Mouse (Mus musculus) MEL (cell line): ENCODE data around the gene Slc12a4. TPM values are rescaled to one million over a fixed set of nuclear protein-coding genes. Genes with fewer than 3 reads are reported as not detected.

Source experiments
- DNase-seq: peaks from one replicate; pipeline ENCODE4 v3.0.0; 2011; ENCODE audit warnings: low read depth, low spot score
- H3K27ac ChIP-seq: 2 replicates; pipeline ENCODE4 v1.5.1; 2012; ENCODE audit warnings: low read depth, mild to moderate bottlenecking, control low read depth, low read length, moderate library complexity; ENCODE audit not compliant: control insufficient read depth
- H3K27me3 ChIP-seq, 2 experiments: fragments of 150-350 bp in 1 of 2; sonication (generic) in 1 of 2; 2 replicates each; pipeline ENCODE4 v1.6.1; 2012; ENCODE audit warnings: low read length in 2 of 2, mild to moderate bottlenecking in 2 of 2, improper control_type of control experiment in 1 of 2, moderate library complexity in 1 of 2; ENCODE audit not compliant: insufficient read depth in 2 of 2, control insufficient read depth in 1 of 2
- H3K36me3 ChIP-seq, 2 experiments: 2 replicates each; pipeline ENCODE4 v1.6.1; 2012 to 2014; ENCODE audit warnings: low read length in 2 of 2, improper control_type of control experiment in 1 of 2, inconsistent platforms in 1 of 2, mild to moderate bottlenecking in 1 of 2; ENCODE audit not compliant: insufficient read depth in 2 of 2, control insufficient read depth in 1 of 2
- H3K4me1 ChIP-seq, 2 experiments: fragments of 150-350 bp in 1 of 2; sonication (generic) in 1 of 2; 2 replicates each; pipeline ENCODE4 v1.6.1; 2012; ENCODE audit warnings: low read length in 2 of 2, improper control_type of control experiment in 1 of 2, mild to moderate bottlenecking in 1 of 2; ENCODE audit not compliant: insufficient read depth in 2 of 2, control insufficient read depth in 1 of 2
- H3K4me3 ChIP-seq, 2 experiments: fragments of 150-350 bp in 1 of 2; sonication (generic) in 1 of 2; 2 replicates each; pipeline ENCODE4 v1.5.1; 2012; ENCODE audit warnings: low read depth in 2 of 2, low read length in 2 of 2, mild to moderate bottlenecking in 2 of 2, moderate library complexity in 2 of 2, control low read depth in 1 of 2, improper control_type of control experiment in 1 of 2; ENCODE audit not compliant: control insufficient read depth in 1 of 2, insufficient read depth in 1 of 2
- H3K79me2 ChIP-seq: 2 replicates; pipeline ENCODE4 v1.6.1; 2012; ENCODE audit warnings: mild to moderate bottlenecking, low read length, moderate library complexity; ENCODE audit not compliant: control insufficient read depth, poor library complexity, insufficient read depth
- H3K9ac ChIP-seq: 2 replicates; pipeline ENCODE4 v1.6.1; 2012; ENCODE audit warnings: low read depth, mild to moderate bottlenecking, control low read depth, low read length, moderate library complexity; ENCODE audit not compliant: control insufficient read depth, poor library complexity, severe bottlenecking
- H3K9me3 ChIP-seq: fragments of 150-350 bp; sonication (generic); replicated peaks from 2 replicates; pipeline ENCODE4 v1.6.1; 2012; ENCODE audit warnings: mild to moderate bottlenecking, low read length, improper control_type of control experiment, moderate library complexity; ENCODE audit not compliant: insufficient read depth
- CHD1 ChIP-seq: IDR thresholded peaks from 2 replicates; pipeline ENCODE4 v1.6.1; 2012; ENCODE audit warnings: low read depth, mild to moderate bottlenecking, inconsistent platforms, low read length, improper control_type of control experiment
- E2F4 ChIP-seq: IDR thresholded peaks from 2 replicates; pipeline ENCODE4 v1.6.1; 2011; ENCODE audit warnings: low read depth, low read length, improper control_type of control experiment, borderline replicate concordance
- ELF1 ChIP-seq: IDR thresholded peaks from 2 replicates; pipeline ENCODE4 v1.6.1; 2014; ENCODE audit warnings: low read depth, mild to moderate bottlenecking, inconsistent platforms, low read length, improper control_type of control experiment, moderate library complexity
- GATA1 ChIP-seq: IDR thresholded peaks from 2 replicates; pipeline ENCODE4 v1.6.1; 2011; ENCODE audit warnings: low read depth, low read length, improper control_type of control experiment
- HCFC1 ChIP-seq: IDR thresholded peaks from 2 replicates; pipeline ENCODE4 v1.6.1; 2012; ENCODE audit warnings: low read depth, mild to moderate bottlenecking, inconsistent platforms, low read length, improper control_type of control experiment, moderate library complexity
- KAT2A ChIP-seq: conservative IDR thresholded peaks from 2 replicates; pipeline ENCODE4 v1.6.1; 2012; ENCODE audit warnings: low read depth, low read length, improper control_type of control experiment, inconsistent platforms
- MAFK ChIP-seq: IDR thresholded peaks from 2 replicates; pipeline ENCODE4 v1.6.1; 2011; ENCODE audit warnings: low read depth, mild to moderate bottlenecking, low read length, improper control_type of control experiment, borderline replicate concordance
- MAX ChIP-seq: IDR thresholded peaks from 2 replicates; pipeline ENCODE4 v1.6.1; 2011; ENCODE audit warnings: low read length, improper control_type of control experiment
- MAZ ChIP-seq: IDR thresholded peaks from 2 replicates; pipeline ENCODE4 v1.6.1; 2012; ENCODE audit warnings: low read depth, mild to moderate bottlenecking, inconsistent platforms, low read length, improper control_type of control experiment
- MYC ChIP-seq: IDR thresholded peaks from 2 replicates; pipeline ENCODE4 v1.6.1; 2011; ENCODE audit warnings: low read depth, mild to moderate bottlenecking, low read length, improper control_type of control experiment, moderate library complexity
- NRF1 ChIP-seq: IDR thresholded peaks from 2 replicates; pipeline ENCODE4 v1.6.1; 2014; ENCODE audit warnings: low read depth, mild to moderate bottlenecking, inconsistent platforms, low read length, improper control_type of control experiment, moderate library complexity; ENCODE audit not compliant: poor library complexity, insufficient read depth, severe bottlenecking
- POLR2A ChIP-seq, 2 experiments: IDR thresholded peaks; 2 replicates each; pipeline ENCODE4 v1.6.1; 2011 to 2012; ENCODE audit warnings: low read length in 2 of 2, mild to moderate bottlenecking in 2 of 2, control low read depth in 1 of 2, improper control_type of control experiment in 1 of 2, low read depth in 1 of 2, moderate library complexity in 1 of 2; ENCODE audit not compliant: control insufficient read depth in 1 of 2, insufficient read depth in 1 of 2, poor library complexity in 1 of 2
- POLR2AphosphoS2 ChIP-seq: IDR thresholded peaks from 2 replicates; pipeline ENCODE4 v1.6.1; 2011; ENCODE audit warnings: low read length, improper control_type of control experiment
- SIN3A ChIP-seq: IDR thresholded peaks from 2 replicates; pipeline ENCODE4 v1.6.1; 2012; ENCODE audit warnings: low read length, improper control_type of control experiment, inconsistent platforms
- SMC3 ChIP-seq: IDR thresholded peaks from 2 replicates; pipeline ENCODE4 v1.6.1; 2011; ENCODE audit warnings: low read depth, low read length, improper control_type of control experiment
- TAL1 ChIP-seq: IDR thresholded peaks from 2 replicates; pipeline ENCODE4 v1.6.1; 2012; ENCODE audit warnings: mild to moderate bottlenecking, inconsistent platforms, low read length, moderate library complexity, mixed read lengths
- TCF12 ChIP-seq: IDR thresholded peaks from 2 replicates; pipeline ENCODE4 v1.6.1; 2014; ENCODE audit warnings: low read depth, mild to moderate bottlenecking, inconsistent platforms, low read length, improper control_type of control experiment, moderate library complexity
- USF1 ChIP-seq: IDR thresholded peaks from 2 replicates; pipeline ENCODE4 v1.6.1; 2014; ENCODE audit warnings: low read depth, mild to moderate bottlenecking, inconsistent platforms, low read length, improper control_type of control experiment, moderate library complexity
- ZC3H11A ChIP-seq: IDR thresholded peaks from 2 replicates; pipeline ENCODE4 v1.6.1; 2012; ENCODE audit warnings: low read depth, mild to moderate bottlenecking, inconsistent platforms, low read length, improper control_type of control experiment
- ZKSCAN1 ChIP-seq: IDR thresholded peaks from 2 replicates; pipeline ENCODE4 v1.6.1; 2012; ENCODE audit warnings: low read depth, mild to moderate bottlenecking, inconsistent platforms, low read length, improper control_type of control experiment, moderate library complexity
- ZNF384 ChIP-seq: IDR thresholded peaks from 2 replicates; pipeline ENCODE4 v1.6.1; 2012; ENCODE audit warnings: low read depth, mild to moderate bottlenecking, inconsistent platforms, low read length, improper control_type of control experiment
- polyA plus RNA-seq, 2 experiments: library from polyadenylated mRNA; stranded (reverse) in 1 of 2; unstranded in 1 of 2; fragments of >175 nt in 1 of 2; fragments of >200 nt in 1 of 2; gene quantifications; 2 replicates each; pipeline versions ENCODE4 v1.2.1 to v1.2.4; 2012; ENCODE audit warnings: low replicate concordance in 2 of 2, low read depth in 1 of 2; ENCODE audit not compliant: insufficient read length in 2 of 2, insufficient read depth in 1 of 2, missing spikeins in 1 of 2
- total RNA-seq: library from RNA; depleted of rRNA; stranded (reverse); fragments of 300-350 nt; gene quantifications from 2 replicates; pipeline ENCODE4 v1.2.3, GENCODE M21; 2012

Gene Slc12a4
- total and polyA plus RNA-seq, 3 experiments = 25.6 to 32.3 TPM; not detected in 1

DNA sequence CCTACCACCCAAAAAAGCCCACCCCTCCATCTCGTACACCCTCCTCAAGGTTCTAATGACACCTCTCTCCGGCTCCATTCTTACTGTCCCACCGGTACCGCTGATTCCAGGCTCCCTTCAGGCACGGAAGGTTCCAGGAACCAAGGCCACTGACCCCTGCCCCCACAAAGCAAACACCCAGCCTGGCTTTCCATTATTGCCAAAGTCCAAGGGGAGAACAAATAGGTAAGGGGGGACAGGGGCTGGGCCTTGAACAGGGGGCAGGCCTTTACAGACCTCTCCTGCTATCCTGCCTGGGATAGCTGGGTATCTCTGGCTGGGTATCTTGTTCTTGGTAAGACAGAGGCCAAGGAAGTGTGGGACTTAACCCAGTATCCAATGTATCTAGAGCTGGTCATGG lies 23.4 kb downstream of the Slc12a4 start:
- TF ChIP-seq SMC3 (no peak), MAX (no peak), POLR2A (IDR thresholded peaks at IDR 0.05; ENCODE audit: control insufficient read depth in 1 of 2, insufficient read depth in 1 of 2, low read depth in 1 of 2, low read length in 2 of 2, poor library complexity in 1 of 2) (no peak), POLR2AphosphoS2 (no peak), E2F4 (no peak), SIN3A (no peak), TCF12 (no peak), CHD1 (no peak), HCFC1 (no peak), MAZ (no peak), GATA1 (no peak), USF1 (no peak), MAFK (no peak), TAL1 (no peak), NRF1 (no peak), ELF1 (no peak), KAT2A (no peak), ZKSCAN1 (no peak), ZNF384 (no peak)
- no peaks in the 10 kb centered on the region for H3K27me3 ChIP-seq
- H3K9ac ChIP-seq = no peak overlapping the region
- peaks cover 4% of the 10 kb centered on the region; the same call in 1 of the 2 replicates for H3K79me2 ChIP-seq
- no peak for DNase-seq
- H3K36me3 ChIP-seq = peaks cover 0 to 6% of the 10 kb centered on the region in 2 experiments; a peak in 2 of 4 replicates
- H3K4me1 ChIP-seq = no peaks in the 10 kb centered on the region
- H3K27ac ChIP-seq = no peak overlapping the region
- H3K9me3 ChIP-seq = no peaks in the 10 kb centered on the region
- H3K4me3 ChIP-seq = no peak overlapping the region

DNA sequence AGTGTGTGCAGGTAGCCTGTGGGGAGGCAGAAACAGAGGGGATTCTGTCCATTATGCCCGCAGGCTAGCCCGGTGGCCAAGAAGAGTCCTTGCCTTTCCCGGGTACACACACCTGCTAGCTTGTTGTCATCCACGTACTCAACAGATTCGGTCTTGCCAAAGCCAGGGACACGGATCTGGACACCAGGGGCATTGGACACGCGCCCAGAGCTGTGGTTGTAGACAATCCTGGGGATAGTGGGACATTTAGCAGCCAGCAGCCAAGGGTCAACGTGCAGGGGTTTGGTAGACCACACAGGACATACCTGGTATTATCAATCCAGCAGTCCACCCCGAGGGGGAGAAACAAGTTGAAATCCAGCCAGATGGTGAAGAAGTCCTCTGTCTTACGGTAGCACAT lies 23.9 kb downstream of the Slc12a4 start:
- Histone ChIP-seq H3K27me3 (no peaks in the 10 kb centered on the region), H3K36me3 (peaks cover 0 to 6% of the 10 kb centered on the region in 2 experiments; a peak in 2 of 4 replicates), H3K9me3 (no peaks in the 10 kb centered on the region), H3K9ac (no peak overlapping the region), H3K4me3 (no peak overlapping the region), H3K27ac (no peak overlapping the region), H3K4me1 (no peaks in the 10 kb centered on the region), H3K79me2 (peaks cover 6% of the 10 kb centered on the region; the same call in 1 of the 2 replicates)
- DNase-seq = no peak
- no peak for TF ChIP-seq ZC3H11A
- no peak for TF ChIP-seq MAFK
- TF ChIP-seq CHD1 = no peak
- TF ChIP-seq MYC = no peak
